Mouse (Mus musculus): ENCODE measurements around the gene Mark2. TPM values are rescaled to one million over a fixed set of nuclear protein-coding genes. Genes with fewer than 3 reads are reported as not detected.

Gene Mark2
- polyA plus RNA-seq, 1 experiment from 2014 or later, result 61.2 TPM

- Histone ChIP-seq H3K4me1 (replicated peaks; ENCODE audit: control insufficient read depth, insufficient read depth, low read length) (peaks cover 12% of the 10 kb centered on the region), H3K36me3 (ENCODE audit: control insufficient read depth, insufficient read depth, low read length) (peaks cover 16% of the 10 kb centered on the region; the same call in 1 of the 2 replicates), H3K9me3 (ENCODE audit: control insufficient read depth, low read length) (no peaks in the 10 kb centered on the region), H3K9ac (ENCODE audit: low read length) (no peak overlapping the region), H3K27me3 (ENCODE audit: control insufficient read depth, insufficient read depth, low read length) (no peaks in the 10 kb centered on the region), H3K4me2 (ENCODE audit: low read depth, low read length, severe bottlenecking) (no peak overlapping the region), H3K27ac (ENCODE audit: low read depth, low read length) (no peak overlapping the region), H3K4me3 (ENCODE audit: low read depth, low read length) (no peak overlapping the region)
- DNase-seq (ENCODE audit: low spot score) (no peak), ATAC-seq (replicated peaks; ENCODE audit: low FRiP score) (no peak)
- WGBS, result 90% methylated on average over 18 of the region's 18 CpGs
Observed at GRCm38 (mm10) chr19:7280557-7281330, 60.9 kb downstream of the Mark2 start.

GRCm38 (mm10) chr19:7279114-7279513 is 62.5 kb downstream of the Mark2 start:
- Histone ChIP-seq H3K36me3 (ENCODE audit: control insufficient read depth, insufficient read depth, low read length) (peaks cover 15% of the 10 kb centered on the region), H3K9ac (ENCODE audit: low read length) (no peak overlapping the region; the same call in 1 of the 2 replicates)

GRCm38 (mm10) chr19:7278200-7278906 is 63.3 kb downstream of the Mark2 start:
- ATAC-seq (replicated peaks; ENCODE audit: low FRiP score), result no peak
- peaks cover 18% of the 10 kb centered on the region for H3K4me1 ChIP-seq (replicated peaks; ENCODE audit: control insufficient read depth, insufficient read depth, low read length)
- no peak overlapping the region for H3K4me2 ChIP-seq (ENCODE audit: low read depth, low read length, severe bottlenecking)
- H3K27ac ChIP-seq (ENCODE audit: low read depth, low read length), result no peak overlapping the region
- H3K27me3 ChIP-seq (ENCODE audit: control insufficient read depth, insufficient read depth, low read length), result no peaks in the 10 kb centered on the region
- H3K4me3 ChIP-seq (ENCODE audit: low read depth, low read length), result no peak overlapping the region
- H3K9ac ChIP-seq (ENCODE audit: low read length), result peak overlapping the region; percentile 23; the same call in 1 of the 2 replicates
- H3K9me3 ChIP-seq (ENCODE audit: control insufficient read depth, low read length), result no peaks in the 10 kb centered on the region
- DNase-seq (ENCODE audit: low spot score), result no peak
- peaks cover 17% of the 10 kb centered on the region for H3K36me3 ChIP-seq (ENCODE audit: control insufficient read depth, insufficient read depth, low read length)
- 86% methylated on average over 6 of the region's 6 CpGs for WGBS

More at GRCm38 (mm10) chr19:7279114-7279513, 62.5 kb downstream of the Mark2 start:
- Histone ChIP-seq H3K4me1 (replicated peaks; ENCODE audit: control insufficient read depth, insufficient read depth, low read length) (peaks cover 18% of the 10 kb centered on the region), H3K27ac (ENCODE audit: low read depth, low read length) (no peak overlapping the region), H3K9me3 (ENCODE audit: control insufficient read depth, low read length) (no peaks in the 10 kb centered on the region), H3K27me3 (ENCODE audit: control insufficient read depth, insufficient read depth, low read length) (no peaks in the 10 kb centered on the region), H3K4me2 (ENCODE audit: low read depth, low read length, severe bottlenecking) (no peak overlapping the region), H3K4me3 (ENCODE audit: low read depth, low read length) (no peak overlapping the region)
- DNase-seq (ENCODE audit: low spot score) (peak; percentile 76), ATAC-seq (replicated peaks; ENCODE audit: low FRiP score) (no peak)
- WGBS, result 43% methylated on average over 6 of the region's 6 CpGs

GRCm38 (mm10) chr19:7276796-7277195 is 64.9 kb downstream of the Mark2 start:
- H3K9me3 ChIP-seq (ENCODE audit: control insufficient read depth, low read length), result no peaks in the 10 kb centered on the region
- H3K4me3 ChIP-seq (ENCODE audit: low read depth, low read length), result no peak overlapping the region
- no peak for ATAC-seq (replicated peaks; ENCODE audit: low FRiP score)
- H3K9ac ChIP-seq (ENCODE audit: low read length), result no peak overlapping the region
- peak overlapping the region; percentile 71; the same call in 1 of the 2 replicates for H3K27ac ChIP-seq (ENCODE audit: low read depth, low read length)
- DNase-seq (ENCODE audit: low spot score), result no peak
- H3K4me1 ChIP-seq (replicated peaks; ENCODE audit: control insufficient read depth, insufficient read depth, low read length), result peaks cover 18% of the 10 kb centered on the region
- WGBS, result 78% methylated on average over 7 of the region's 7 CpGs
- H3K27me3 ChIP-seq (ENCODE audit: control insufficient read depth, insufficient read depth, low read length), result no peaks in the 10 kb centered on the region
- H3K36me3 ChIP-seq (ENCODE audit: control insufficient read depth, insufficient read depth, low read length), result peaks cover 29% of the 10 kb centered on the region
- H3K4me2 ChIP-seq (ENCODE audit: low read depth, low read length, severe bottlenecking), result no peak overlapping the region

GRCm38 (mm10) chr19:7276053-7276659 is 65.5 kb downstream of the Mark2 start:
- ATAC-seq (replicated peaks; ENCODE audit: low FRiP score) (peak; percentile 22; the same call in 1 of the 2 replicates), DNase-seq (ENCODE audit: low spot score) (no peak)
- Histone ChIP-seq H3K9ac (ENCODE audit: low read length) (peak overlapping the region; percentile 23; the same call in 1 of the 2 replicates), H3K4me2 (ENCODE audit: low read depth, low read length, severe bottlenecking) (no peak overlapping the region), H3K27ac (ENCODE audit: low read depth, low read length) (peak overlapping the region; percentile 71), H3K36me3 (ENCODE audit: control insufficient read depth, insufficient read depth, low read length) (peaks cover 31% of the 10 kb centered on the region), H3K27me3 (ENCODE audit: control insufficient read depth, insufficient read depth, low read length) (no peaks in the 10 kb centered on the region), H3K9me3 (ENCODE audit: control insufficient read depth, low read length) (no peaks in the 10 kb centered on the region), H3K4me3 (ENCODE audit: low read depth, low read length) (no peak overlapping the region), H3K4me1 (replicated peaks; ENCODE audit: control insufficient read depth, insufficient read depth, low read length) (peaks cover 18% of the 10 kb centered on the region)
- 43% methylated on average over 7 of the region's 7 CpGs for WGBS

GRCm38 (mm10) chr19:7275131-7275789 is 66.4 kb downstream of the Mark2 start:
- no peaks in the 10 kb centered on the region for H3K27me3 ChIP-seq (ENCODE audit: control insufficient read depth, insufficient read depth, low read length)
- no peak overlapping the region for H3K27ac ChIP-seq (ENCODE audit: low read depth, low read length)
- ATAC-seq (replicated peaks; ENCODE audit: low FRiP score) (no peak), DNase-seq (ENCODE audit: low spot score) (no peak)
- H3K4me2 ChIP-seq (ENCODE audit: low read depth, low read length, severe bottlenecking), result no peak overlapping the region
- H3K9ac ChIP-seq (ENCODE audit: low read length), result no peak overlapping the region
- peaks cover 36% of the 10 kb centered on the region for H3K36me3 ChIP-seq (ENCODE audit: control insufficient read depth, insufficient read depth, low read length)
- H3K4me3 ChIP-seq (ENCODE audit: low read depth, low read length), result no peak overlapping the region
- no peaks in the 10 kb centered on the region for H3K9me3 ChIP-seq (ENCODE audit: control insufficient read depth, low read length)
- WGBS, result 56% methylated on average over 7 of the region's 7 CpGs
- peaks cover 25% of the 10 kb centered on the region for H3K4me1 ChIP-seq (replicated peaks; ENCODE audit: control insufficient read depth, insufficient read depth, low read length)

- Histone ChIP-seq H3K9ac (ENCODE audit: low read length) (no peak overlapping the region), H3K27me3 (ENCODE audit: control insufficient read depth, insufficient read depth, low read length) (no peaks in the 10 kb centered on the region), H3K36me3 (ENCODE audit: control insufficient read depth, insufficient read depth, low read length) (peaks cover 36% of the 10 kb centered on the region), H3K4me1 (replicated peaks; ENCODE audit: control insufficient read depth, insufficient read depth, low read length) (peaks cover 27% of the 10 kb centered on the region), H3K4me3 (ENCODE audit: low read depth, low read length) (no peak overlapping the region), H3K4me2 (ENCODE audit: low read depth, low read length, severe bottlenecking) (no peak overlapping the region), H3K27ac (ENCODE audit: low read depth, low read length) (peak overlapping the region; percentile 8; the same call in 1 of the 2 replicates), H3K9me3 (ENCODE audit: control insufficient read depth, low read length) (no peaks in the 10 kb centered on the region)
- WGBS, result 89% methylated on average over 13 of the region's 13 CpGs
- DNase-seq (ENCODE audit: low spot score) (no peak), ATAC-seq (replicated peaks; ENCODE audit: low FRiP score) (no peak)
Observed at GRCm38 (mm10) chr19:7274326-7274990, 67.2 kb downstream of the Mark2 start.

GRCm38 (mm10) chr19:7273486-7273885 is 68.2 kb downstream of the Mark2 start:
- H3K9ac ChIP-seq (ENCODE audit: low read length), result no peak overlapping the region
- no peak overlapping the region for H3K4me2 ChIP-seq (ENCODE audit: low read depth, low read length, severe bottlenecking)
- H3K4me1 ChIP-seq (replicated peaks; ENCODE audit: control insufficient read depth, insufficient read depth, low read length), result peaks cover 27% of the 10 kb centered on the region
- H3K9me3 ChIP-seq (ENCODE audit: control insufficient read depth, low read length), result no peaks in the 10 kb centered on the region
- no peak overlapping the region for H3K4me3 ChIP-seq (ENCODE audit: low read depth, low read length)
- H3K27me3 ChIP-seq (ENCODE audit: control insufficient read depth, insufficient read depth, low read length), result no peaks in the 10 kb centered on the region
- ATAC-seq (replicated peaks; ENCODE audit: low FRiP score) (no peak), DNase-seq (ENCODE audit: low spot score) (no peak)
- peaks cover 36% of the 10 kb centered on the region for H3K36me3 ChIP-seq (ENCODE audit: control insufficient read depth, insufficient read depth, low read length)
- H3K27ac ChIP-seq (ENCODE audit: low read depth, low read length), result no peak overlapping the region
- 91% methylated on average over 4 of the region's 4 CpGs for WGBS
